Mouse (Mus musculus) liver, adult 2 months (tissue): ENCODE data around the gene Abhd12. TPM values are rescaled to one million over a fixed set of nuclear protein-coding genes. Genes with fewer than 3 reads are reported as not detected.

Experiments used
- DNase-seq: peaks from one replicate; pipeline ENCODE4 v3.0.0-alpha.2; 2011; ENCODE audit warnings: low read depth, low spot score; ENCODE audit errors: extremely low read depth
- H3K27ac ChIP-seq: fragments of 200-500 bp; replicated peaks from 2 replicates; pipeline ENCODE4 v1.5.1; 2012; ENCODE audit warnings: low read depth, mild to moderate bottlenecking, control low read depth, inconsistent platforms, low read length; ENCODE audit not compliant: insufficient read depth
- H3K27me3 ChIP-seq: fragments of 200-500 bp; 2 replicates; pipeline ENCODE4 v1.6.1; 2012; ENCODE audit warnings: mild to moderate bottlenecking, moderate library complexity, low read length, inconsistent platforms; ENCODE audit not compliant: control insufficient read depth, insufficient read depth
- H3K36me3 ChIP-seq: fragments of 200-500 bp; 2 replicates; pipeline ENCODE4 v1.6.1; 2012; ENCODE audit warnings: low read length, inconsistent platforms; ENCODE audit not compliant: control insufficient read depth, insufficient read depth
- H3K4me1 ChIP-seq: fragments of 200-500 bp; 2 replicates; pipeline ENCODE4 v1.6.1; 2011; ENCODE audit warnings: low read length; ENCODE audit not compliant: control insufficient read depth, insufficient read depth
- H3K4me3 ChIP-seq: fragments of 200-500 bp; 2 replicates; pipeline ENCODE4 v1.5.1; 2011; ENCODE audit warnings: low read depth, mild to moderate bottlenecking, control low read depth, low read length, moderate library complexity; ENCODE audit not compliant: insufficient read depth
- H3K79me2 ChIP-seq: fragments of 200-500 bp; 2 replicates; pipeline ENCODE4 v1.6.1; 2012; ENCODE audit warnings: inconsistent platforms, mild to moderate bottlenecking, low read length, moderate library complexity; ENCODE audit not compliant: control insufficient read depth, insufficient read depth
- H3K9ac ChIP-seq: fragments of 200-500 bp; 2 replicates; pipeline ENCODE4 v1.6.1; 2012; ENCODE audit warnings: low read depth, mild to moderate bottlenecking, control low read depth, inconsistent platforms, low read length
- CTCF ChIP-seq: fragments of 200-500 bp; IDR thresholded peaks from 2 replicates; pipeline ENCODE4 v1.5.1; 2011; ENCODE audit warnings: low read depth, low read length, control low read depth
- POLR2A ChIP-seq: fragments of 200-500 bp; IDR thresholded peaks from 2 replicates; pipeline ENCODE4 v1.6.1; 2011; ENCODE audit warnings: low read length, control low read depth; ENCODE audit not compliant: insufficient read depth; ENCODE audit errors: extremely low read depth
- WGBS: fragments of 180-500 bp; shearing (Covaris S2); methylation state at CpG from one replicate; pipeline ENCODE4 v1.1.7; 2018; 5-methylcytosine and 5-hydroxymethylcytosine counted together
- polyA plus RNA-seq: library from polyadenylated mRNA; depleted of rRNA; stranded (reverse); fragments of >200 nt; gene quantifications from 2 replicates; pipeline ENCODE4 v1.2.3, GENCODE M21; 2012
- total RNA-seq: library from RNA; depleted of rRNA; stranded (reverse); fragments of >200 nt; gene quantifications from 2 replicates; pipeline ENCODE4 v1.2.3, GENCODE M21; 2014

Gene Abhd12
- total and polyA plus RNA-seq, 2 experiments, result 26.3 to 33.4 TPM

DNA sequence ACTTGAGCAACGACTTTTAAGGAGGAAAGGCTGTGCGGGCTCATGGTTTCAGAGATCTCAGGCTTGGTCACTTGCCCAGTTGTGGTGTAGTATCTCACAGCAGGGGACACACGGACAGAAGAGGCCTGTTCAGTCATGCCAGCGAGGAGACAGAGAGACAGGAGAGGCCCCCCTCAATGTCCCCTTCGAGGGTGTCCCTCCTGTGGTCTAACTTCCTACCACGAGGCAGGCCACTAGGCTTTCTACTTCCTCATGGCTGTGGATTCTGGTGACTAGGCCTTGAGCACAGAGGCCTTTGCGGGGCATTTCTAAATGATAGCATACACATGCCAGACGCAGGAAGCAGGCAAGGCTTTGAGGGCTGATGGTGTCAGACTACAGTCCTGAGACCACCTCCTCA is 81.6 kb downstream of the Abhd12 start:
- H3K9ac ChIP-seq, result no peak overlapping the region
- WGBS, result 80% methylated on average over 8 of the region's 8 CpGs
- H3K79me2 ChIP-seq, result no peaks in the 10 kb centered on the region
- no peaks in the 10 kb centered on the region for H3K4me1 ChIP-seq
- H3K27ac ChIP-seq, result no peak overlapping the region
- no peak for DNase-seq
- H3K36me3 ChIP-seq, result peaks cover 3% of the 10 kb centered on the region; the same call in 1 of the 2 replicates
- H3K27me3 ChIP-seq, result no peaks in the 10 kb centered on the region
- H3K4me3 ChIP-seq, result no peak overlapping the region
- no peak for TF ChIP-seq CTCF
- TF ChIP-seq POLR2A, result no peak

DNA sequence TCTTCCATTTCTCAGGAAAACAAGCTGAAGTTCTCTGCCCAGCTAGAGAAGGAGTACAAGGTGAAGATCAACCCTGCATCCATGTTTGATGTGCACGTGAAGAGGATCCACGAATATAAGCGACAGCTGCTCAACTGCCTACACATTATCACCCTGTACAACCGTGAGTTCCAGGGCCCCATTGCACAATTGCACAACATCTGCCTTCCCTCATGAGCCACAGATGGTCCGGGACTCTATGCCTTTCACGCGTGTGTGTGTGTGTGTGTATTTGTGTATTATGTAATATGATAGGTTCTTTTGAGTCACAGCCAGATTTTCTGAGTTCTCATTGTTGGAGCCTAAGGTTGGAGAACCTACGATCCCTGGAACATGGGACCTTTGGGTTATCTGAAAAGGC is 83.8 kb downstream of the Abhd12 start:
- WGBS, result 54% methylated on average over 8 of the region's 8 CpGs
- H3K4me3 ChIP-seq, result no peak overlapping the region
- H3K4me1 ChIP-seq, result no peaks in the 10 kb centered on the region
- H3K36me3 ChIP-seq, result 0 out of 2 replicates have a peak, but pooled peaks cover 3% of the 10 kb centered on the region
- H3K79me2 ChIP-seq, result no peaks in the 10 kb centered on the region
- no peak overlapping the region for H3K27ac ChIP-seq
- no peak for DNase-seq
- TF ChIP-seq POLR2A, result no peak
- TF ChIP-seq CTCF, result no peak
- H3K9ac ChIP-seq, result no peak overlapping the region
- H3K27me3 ChIP-seq, result no peaks in the 10 kb centered on the region

DNA sequence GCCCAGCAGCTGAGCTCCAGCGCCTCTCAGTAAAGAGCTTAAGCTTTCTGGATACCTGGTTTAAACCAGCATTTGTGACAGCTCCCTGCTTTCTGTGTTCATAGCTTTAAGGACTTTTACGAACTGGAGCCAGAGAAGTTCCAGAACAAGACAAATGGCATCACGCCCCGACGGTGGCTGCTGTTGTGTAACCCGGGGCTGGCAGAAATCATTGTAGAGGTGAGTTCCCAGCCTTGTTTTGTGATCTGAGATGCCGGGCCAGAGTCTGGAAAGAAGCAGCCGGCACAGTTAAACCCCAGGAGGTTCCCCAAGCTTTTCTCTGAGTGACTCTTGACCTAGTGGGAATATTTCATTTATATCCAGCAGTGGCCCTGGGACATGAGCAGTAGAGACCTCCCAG is 85.8 kb downstream of the Abhd12 start:
- WGBS, result 82% methylated on average over 8 of the region's 8 CpGs
- Histone ChIP-seq H3K27ac (no peak overlapping the region), H3K36me3 (no peaks in the 10 kb centered on the region), H3K27me3 (no peaks in the 10 kb centered on the region), H3K79me2 (no peaks in the 10 kb centered on the region), H3K4me1 (no peaks in the 10 kb centered on the region), H3K4me3 (no peak overlapping the region), H3K9ac (no peak overlapping the region)
- no peak for DNase-seq
- TF ChIP-seq CTCF (no peak), POLR2A (no peak)

DNA sequence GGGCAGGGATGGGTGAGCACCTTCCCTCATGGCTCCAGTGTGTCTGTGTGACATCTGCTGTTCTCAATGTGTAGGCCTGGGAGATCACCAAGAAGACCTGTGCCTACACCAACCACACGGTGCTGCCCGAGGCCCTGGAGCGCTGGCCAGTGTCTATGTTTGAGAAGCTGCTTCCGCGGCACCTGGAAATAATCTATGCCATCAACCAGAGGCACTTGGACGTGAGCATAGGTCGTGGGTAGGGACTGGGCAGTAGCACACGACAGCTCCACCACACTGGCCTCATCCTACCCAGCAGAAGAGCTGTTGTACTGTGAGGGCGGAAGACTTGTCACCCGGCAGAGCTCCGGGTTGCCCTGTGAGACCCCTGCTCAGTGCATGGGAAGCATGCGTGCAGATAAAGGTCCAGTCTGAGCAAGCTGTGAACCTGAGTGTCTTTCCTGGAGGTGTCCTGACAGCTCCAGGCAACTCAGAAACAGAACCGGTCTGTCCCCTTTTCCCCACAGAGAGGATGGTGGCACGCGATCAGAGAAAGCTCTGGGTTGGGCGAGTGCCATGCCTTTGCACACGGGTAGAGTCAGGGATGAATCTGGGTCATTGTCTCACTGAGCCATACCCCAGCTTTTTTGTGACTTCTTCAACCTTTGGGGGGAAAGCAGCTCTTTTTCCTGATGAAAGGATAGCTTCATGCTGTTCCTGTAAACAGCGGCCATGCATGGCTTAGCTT is 87.7 kb downstream of the Abhd12 start:
- no peak overlapping the region for H3K27ac ChIP-seq
- no peak for DNase-seq
- peaks cover 1% of the 10 kb centered on the region; the same call in 1 of the 2 replicates for H3K36me3 ChIP-seq
- H3K79me2 ChIP-seq, result no peaks in the 10 kb centered on the region
- no peak for TF ChIP-seq POLR2A
- no peak for TF ChIP-seq CTCF
- WGBS, result 87% methylated on average over 18 of the region's 18 CpGs
- no peaks in the 10 kb centered on the region for H3K27me3 ChIP-seq
- H3K4me1 ChIP-seq, result no peaks in the 10 kb centered on the region
- no peak overlapping the region for H3K9ac ChIP-seq
- no peak overlapping the region for H3K4me3 ChIP-seq

DNA sequence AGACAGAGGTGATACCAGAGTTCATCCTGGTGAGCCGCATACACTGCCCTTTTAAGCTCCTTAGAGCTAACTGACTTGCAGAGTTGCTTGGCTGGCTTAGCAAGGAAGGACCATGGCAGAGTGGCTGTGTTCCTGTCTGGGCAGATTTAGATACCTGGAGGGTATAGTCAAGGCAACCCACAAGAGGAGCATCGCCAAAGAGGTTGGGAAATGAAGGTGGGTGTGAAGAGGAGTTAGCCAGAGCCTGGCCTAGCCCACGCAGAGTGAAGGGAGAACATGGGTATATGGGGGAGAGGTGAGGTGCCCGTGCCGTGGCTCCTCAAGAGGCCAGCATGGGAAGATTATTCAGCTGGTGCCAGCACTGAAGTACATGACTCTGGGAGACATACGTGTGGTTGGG is 91.7 kb downstream of the Abhd12 start:
- DNase-seq, result no peak
- Histone ChIP-seq H3K79me2 (no peaks in the 10 kb centered on the region), H3K27ac (no peak overlapping the region), H3K4me3 (no peak overlapping the region), H3K27me3 (no peaks in the 10 kb centered on the region), H3K4me1 (no peaks in the 10 kb centered on the region), H3K36me3 (peaks cover 1% of the 10 kb centered on the region; the same call in 1 of the 2 replicates), H3K9ac (no peak overlapping the region)
- TF ChIP-seq POLR2A (no peak), CTCF (no peak)
- 95% methylated on average over 6 of the region's 6 CpGs for WGBS

DNA sequence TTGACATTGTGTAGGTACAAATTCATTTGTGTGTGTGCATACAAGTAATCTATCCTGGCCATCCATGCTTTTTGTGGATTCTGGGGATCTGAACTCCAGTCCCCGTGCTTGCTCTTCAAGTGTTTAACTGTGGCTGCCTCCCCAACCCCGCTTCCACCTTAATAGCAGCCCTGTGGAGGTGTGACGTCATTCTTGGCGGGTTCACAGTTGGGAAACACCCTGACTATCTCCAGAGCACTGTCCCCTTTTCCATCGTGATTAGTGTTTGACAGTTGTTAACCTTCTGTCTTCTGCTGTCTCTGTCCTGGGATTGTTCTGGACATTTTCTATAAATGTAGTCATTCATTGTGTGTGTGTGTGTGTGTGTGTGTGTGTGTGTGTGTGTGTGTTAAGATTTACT is 93.9 kb downstream of the Abhd12 start:
- Histone ChIP-seq H3K4me3 (no peak overlapping the region), H3K27ac (no peak overlapping the region), H3K79me2 (no peaks in the 10 kb centered on the region), H3K9ac (no peak overlapping the region), H3K27me3 (no peaks in the 10 kb centered on the region), H3K36me3 (peaks cover 1% of the 10 kb centered on the region; the same call in 1 of the 2 replicates), H3K4me1 (no peaks in the 10 kb centered on the region)
- 75% methylated on average over 5 of the region's 5 CpGs for WGBS
- no peak for DNase-seq
- TF ChIP-seq POLR2A, result no peak
- TF ChIP-seq CTCF, result no peak
